Mouse (Mus musculus) adipocyte (in vitro differentiated cells): ENCODE measurements at regions not wholly inside any gene's neighbourhood (a gene's known extent, or its start where the extent isn't known, plus 50 kb on each side); places are given as distances from the start of the nearest gene placed in this dataset.
A peak's percentile ranks its signal among the peaks of the same experiment; 100 is the strongest.
"Not testable (repeated sequence)": the region's sequence is repeated elsewhere in the genome, so short reads cannot be mapped to it uniquely, and the experiment has no call there.

Source experiments
- DNase-seq: peaks from one replicate; pipeline ENCODE4 v3.0.0-alpha.2; 2016; ENCODE audit warnings: low spot score

- DNase-seq = peak; percentile 55
These were observed 50.3 kb upstream of the Arl4c start for GRCm38 (mm10) chr1:88752332-88752731.

- no peak for DNase-seq
These were observed 54.6 kb upstream of the Arl4c start for GRCm38 (mm10) chr1:88756658-88757057.

GRCm38 (mm10) chr1:88757162-88757561 lies 55.1 kb upstream of the Arl4c start:
- DNase-seq = no peak

GRCm38 (mm10) chr1:88757746-88758145 lies 55.7 kb upstream of the Arl4c start:
- no peak for DNase-seq

- DNase-seq = no peak
These were observed 58.6 kb upstream of the Arl4c start for GRCm38 (mm10) chr1:88760643-88761042.

GRCm38 (mm10) chr1:88761121-88761520 lies 59.1 kb upstream of the Arl4c start:
- DNase-seq = no peak

GRCm38 (mm10) chr1:88763725-88764364 lies 61.8 kb upstream of the Arl4c start:
- DNase-seq = no peak

GRCm38 (mm10) chr1:88764478-88764877 lies 62.5 kb upstream of the Arl4c start:
- no peak for DNase-seq

- no peak for DNase-seq
These were observed 75.0 kb upstream of the Arl4c start for GRCm38 (mm10) chr1:88777009-88777408.

GRCm38 (mm10) chr1:88780262-88780661 lies 78.2 kb upstream of the Arl4c start:
- DNase-seq = no peak

- no peak for DNase-seq
These were observed 81.1 kb upstream of the Arl4c start for GRCm38 (mm10) chr1:88783083-88783482.

GRCm38 (mm10) chr1:88784866-88785620 lies 83.0 kb upstream of the Arl4c start:
- DNase-seq = no peak

- no peak for DNase-seq
These were observed 84.0 kb upstream of the Arl4c start for GRCm38 (mm10) chr1:88786066-88786465.

GRCm38 (mm10) chr1:88790674-88791073 lies 88.7 kb upstream of the Arl4c start:
- DNase-seq = no peak

GRCm38 (mm10) chr1:88794926-88795325 lies 92.9 kb upstream of the Arl4c start:
- no peak for DNase-seq

GRCm38 (mm10) chr1:88798473-88798872 lies 96.5 kb upstream of the Arl4c start:
- no peak for DNase-seq

- DNase-seq = no peak
These were observed 96.9 kb upstream of the Arl4c start for GRCm38 (mm10) chr1:88798874-88799273.

- DNase-seq = no peak
These were observed 97.3 kb upstream of the Arl4c start for GRCm38 (mm10) chr1:88799343-88799742.

GRCm38 (mm10) chr1:88799789-88800188 lies 97.8 kb upstream of the Arl4c start:
- no peak for DNase-seq

- DNase-seq = no peak
These were observed 98.4 kb upstream of the Arl4c start for GRCm38 (mm10) chr1:88800411-88800810.

- DNase-seq = not testable (repeated sequence)
These were observed 99.1 kb upstream of the Arl4c start for GRCm38 (mm10) chr1:88801151-88801550.

- no peak for DNase-seq
These were observed 104.9 kb upstream of the Arl4c start for GRCm38 (mm10) chr1:88806960-88807359.

- no peak for DNase-seq
These were observed 105.9 kb upstream of the Arl4c start for GRCm38 (mm10) chr1:88807901-88808300.

- DNase-seq = no peak
These were observed 106.5 kb upstream of the Arl4c start for GRCm38 (mm10) chr1:88808508-88808907.
